Mouse (Mus musculus) stomach, embryonic 16.5 days (tissue): ENCODE measurements at regions not wholly inside any gene's neighbourhood (a gene's known extent, or its start where the extent isn't known, plus 50 kb on each side); places are given as distances from the start of the nearest gene placed in this dataset.

ENCODE experiments used
- ATAC-seq: fragments of 200-750 bp; cut with Nextera tagmentation; 2 replicates; pipeline ENCODE4 v1.8.0; 2017; ENCODE audit warnings: moderate number of reproducible peaks, moderate TSS enrichment; ENCODE audit not compliant: insufficient read depth, low FRiP score
- H3K27ac ChIP-seq: fragments of 300-500 bp; sonication (generic); 2 replicates; pipeline ENCODE4 v1.5.1; 2014; ENCODE audit warnings: low read length
- H3K27me3 ChIP-seq: fragments of 300-500 bp; sonication (generic); 2 replicates; pipeline ENCODE4 v1.6.1; 2014; ENCODE audit warnings: low read length, control low read depth, mixed read lengths; ENCODE audit not compliant: control insufficient read depth, insufficient read depth
- H3K36me3 ChIP-seq: fragments of 300-500 bp; sonication (generic); 2 replicates; pipeline ENCODE4 v1.6.1; 2014; ENCODE audit warnings: low read length; ENCODE audit not compliant: control insufficient read depth, insufficient read depth
- H3K4me1 ChIP-seq: fragments of 300-500 bp; sonication (generic); 2 replicates; pipeline ENCODE4 v1.6.1; 2014; ENCODE audit warnings: low read length, control low read depth, mixed read lengths; ENCODE audit not compliant: control insufficient read depth, insufficient read depth
- H3K4me2 ChIP-seq: fragments of 300-500 bp; sonication (generic); 2 replicates; pipeline ENCODE4 v1.6.1; 2014; ENCODE audit warnings: low read depth, low read length, mixed read lengths
- H3K4me3 ChIP-seq: fragments of 300-500 bp; sonication (generic); replicated peaks from 2 replicates; pipeline ENCODE4 v1.5.1; 2014; ENCODE audit warnings: mild to moderate bottlenecking, low read length
- H3K9ac ChIP-seq: fragments of 300-500 bp; sonication (generic); 2 replicates; pipeline ENCODE4 v1.6.1; 2014; ENCODE audit warnings: low read length
- H3K9me3 ChIP-seq: fragments of 300-500 bp; sonication (generic); replicated peaks from 2 replicates; pipeline ENCODE4 v1.6.1; 2016; ENCODE audit warnings: low read length, control low read depth; ENCODE audit not compliant: control insufficient read depth
- WGBS: fragments of 180-500 bp; shearing (Covaris S2); extraction: QIAGEN DNeasy Blood & Tissue Kit; methylation state at CpG from one replicate; pipeline ENCODE4 v1.1.7; 2014; 5-methylcytosine and 5-hydroxymethylcytosine counted together

- ATAC-seq: no peak
- H3K27ac ChIP-seq: no peak overlapping the region
- 78% methylated on average over 7 of the region's 7 CpGs for WGBS
- H3K9ac ChIP-seq: no peak overlapping the region
- H3K4me1 ChIP-seq: no peaks in the 10 kb centered on the region
- H3K4me3 ChIP-seq: no peak overlapping the region
- H3K36me3 ChIP-seq: no peaks in the 10 kb centered on the region
- H3K4me2 ChIP-seq: no peak overlapping the region
- H3K27me3 ChIP-seq: no peaks in the 10 kb centered on the region
- H3K9me3 ChIP-seq: 0 out of 2 replicates have a peak, but pooled peaks cover 4% of the 10 kb centered on the region
Measured at GRCm38 (mm10) chr1:154062666-154063065, 138.3 kb upstream of the Zfp648 start.

- no peak for ATAC-seq
Measured at GRCm38 (mm10) chr1:154064633-154065032, 136.4 kb upstream of the Zfp648 start.

GRCm38 (mm10) chr1:154065336-154066329, 135.4 kb upstream of the Zfp648 start:
- Histone ChIP-seq H3K9ac (no peak overlapping the region), H3K36me3 (no peaks in the 10 kb centered on the region), H3K27ac (no peak overlapping the region; the same call in 1 of the 2 replicates), H3K4me1 (no peaks in the 10 kb centered on the region), H3K27me3 (no peaks in the 10 kb centered on the region), H3K9me3 (0 out of 2 replicates have a peak, but pooled peaks cover 3% of the 10 kb centered on the region), H3K4me3 (no peak overlapping the region), H3K4me2 (no peak overlapping the region)
- ATAC-seq: peak; percentile 33; the same call in 1 of the 2 replicates
- WGBS: 71% methylated on average over 18 of the region's 18 CpGs

More at GRCm38 (mm10) chr1:154064633-154065032, 136.4 kb upstream of the Zfp648 start:
- WGBS: 86% methylated on average over 5 of the region's 5 CpGs
- no peaks in the 10 kb centered on the region for H3K27me3 ChIP-seq
- H3K4me2 ChIP-seq: no peak overlapping the region
- no peak overlapping the region for H3K4me3 ChIP-seq
- H3K27ac ChIP-seq: no peak overlapping the region
- no peaks in the 10 kb centered on the region for H3K4me1 ChIP-seq
- H3K9ac ChIP-seq: no peak overlapping the region
- H3K36me3 ChIP-seq: no peaks in the 10 kb centered on the region
- H3K9me3 ChIP-seq: 0 out of 2 replicates have a peak, but pooled peaks cover 3% of the 10 kb centered on the region

GRCm38 (mm10) chr1:154067856-154068255, 133.1 kb upstream of the Zfp648 start:
- no peak overlapping the region for H3K4me2 ChIP-seq
- H3K36me3 ChIP-seq: no peaks in the 10 kb centered on the region
- H3K4me3 ChIP-seq: no peak overlapping the region
- H3K27me3 ChIP-seq: no peaks in the 10 kb centered on the region
- no peaks in the 10 kb centered on the region for H3K4me1 ChIP-seq
- H3K9ac ChIP-seq: no peak overlapping the region
- H3K9me3 ChIP-seq: 0 out of 2 replicates have a peak, but pooled peaks cover 3% of the 10 kb centered on the region
- 75% methylated on average over 1 of the region's 1 CpGs for WGBS
- ATAC-seq: no peak
- H3K27ac ChIP-seq: no peak overlapping the region

- Histone ChIP-seq H3K4me3 (no peak overlapping the region), H3K4me2 (no peak overlapping the region), H3K27me3 (no peaks in the 10 kb centered on the region), H3K36me3 (no peaks in the 10 kb centered on the region), H3K9me3 (no peaks in the 10 kb centered on the region), H3K9ac (no peak overlapping the region), H3K27ac (no peak overlapping the region), H3K4me1 (no peaks in the 10 kb centered on the region)
- 85% methylated on average over 1 of the region's 1 CpGs for WGBS
- no peak for ATAC-seq
Measured at GRCm38 (mm10) chr1:154074270-154074669, 126.7 kb upstream of the Zfp648 start.

GRCm38 (mm10) chr1:154076684-154077475, 124.1 kb upstream of the Zfp648 start:
- H3K4me3 ChIP-seq: no peak overlapping the region
- H3K9ac ChIP-seq: no peak overlapping the region
- ATAC-seq: no peak
- peak overlapping the region; percentile 68 for H3K27ac ChIP-seq
- no peaks in the 10 kb centered on the region for H3K27me3 ChIP-seq
- H3K9me3 ChIP-seq: no peaks in the 10 kb centered on the region
- 65% methylated on average over 10 of the region's 10 CpGs for WGBS
- H3K4me1 ChIP-seq: peaks cover 8% of the 10 kb centered on the region; the same call in 1 of the 2 replicates
- H3K4me2 ChIP-seq: no peak overlapping the region
- no peaks in the 10 kb centered on the region for H3K36me3 ChIP-seq

GRCm38 (mm10) chr1:154080505-154081380, 120.2 kb upstream of the Zfp648 start:
- Histone ChIP-seq H3K36me3 (no peaks in the 10 kb centered on the region), H3K4me2 (peak overlapping the region; percentile 22; the same call in 1 of the 2 replicates), H3K27ac (peak overlapping the region; percentile 67), H3K4me3 (no peak overlapping the region), H3K9ac (no peak overlapping the region), H3K9me3 (no peaks in the 10 kb centered on the region), H3K4me1 (peaks cover 8% of the 10 kb centered on the region; the same call in 1 of the 2 replicates), H3K27me3 (no peaks in the 10 kb centered on the region)
- 46% methylated on average over 10 of the region's 10 CpGs for WGBS
- ATAC-seq: peak; percentile 87

- Histone ChIP-seq H3K9me3 (no peaks in the 10 kb centered on the region), H3K4me1 (peaks cover 1% of the 10 kb centered on the region; the same call in 1 of the 2 replicates), H3K9ac (no peak overlapping the region), H3K4me2 (no peak overlapping the region), H3K4me3 (no peak overlapping the region), H3K36me3 (no peaks in the 10 kb centered on the region), H3K27ac (no peak overlapping the region), H3K27me3 (no peaks in the 10 kb centered on the region)
- ATAC-seq: no peak
Measured at GRCm38 (mm10) chr1:154086145-154086544, 114.8 kb upstream of the Zfp648 start.
